Mouse (Mus musculus) c-Kit-positive CD71-positive TER-119-negative erythroid progenitor cells, embryonic 14.5 days (primary cell): ENCODE data around the gene Ahcyl1.
"Not testable (repeated sequence)": the region's sequence is repeated elsewhere in the genome, so short reads cannot be mapped to it uniquely, and the experiment has no call there.

Experiments
- DNase-seq: peaks from one replicate; pipeline ENCODE4 v3.0.0-alpha.2; 2013; ENCODE audit warnings: low read depth

The Ahcyl1 gene

DNA sequence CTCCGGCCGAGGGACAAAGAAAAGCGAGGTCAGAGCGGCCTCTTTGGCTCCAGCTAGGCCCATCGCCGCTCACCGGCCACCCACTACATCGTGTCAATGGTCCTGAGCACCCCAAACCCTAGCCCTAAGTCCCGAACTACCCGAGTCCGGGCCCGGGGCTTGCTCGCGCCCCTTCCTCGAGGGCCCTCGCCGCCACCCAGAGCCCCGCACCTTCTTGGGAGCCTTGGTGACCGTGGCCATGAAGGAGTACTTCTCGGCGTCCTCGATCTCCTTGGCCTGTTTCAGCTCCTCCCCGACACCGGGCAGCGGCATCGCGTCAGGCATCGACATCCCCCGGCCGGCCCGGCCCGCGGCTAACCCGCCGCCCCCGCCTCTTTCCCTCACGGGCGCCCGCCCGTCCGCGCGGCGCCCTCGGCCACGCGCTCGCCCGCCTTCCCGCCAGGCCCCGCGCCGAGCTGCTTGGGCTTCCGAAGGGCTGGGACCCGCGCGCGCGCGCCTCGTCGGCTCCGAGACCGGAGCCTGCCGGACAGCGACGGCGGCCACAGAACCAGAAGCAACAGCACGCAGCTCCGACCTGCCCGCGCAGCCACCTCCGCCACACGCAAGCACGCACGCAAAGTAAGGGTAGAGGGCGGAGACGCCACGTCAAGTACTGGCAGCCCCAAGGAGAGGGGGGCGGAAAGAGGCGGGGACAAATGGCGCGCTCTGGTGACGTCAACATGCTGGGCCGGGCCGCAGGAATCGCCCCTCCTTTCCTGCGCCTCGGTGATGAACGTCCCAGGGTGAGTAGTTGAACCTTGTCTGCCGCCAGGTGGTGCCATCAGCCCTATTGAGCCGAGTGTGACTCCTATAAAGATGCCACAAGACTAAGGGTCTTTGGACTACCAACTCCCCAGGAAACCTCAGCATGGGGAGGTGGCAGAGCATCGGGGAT is at the start of gene Ahcyl1:
Gene Ahcyl1, minus strand, starts transcription at position 613 of the 934 bp plus-strand sequence.
- DNase-seq = peak; percentile 92

DNA sequence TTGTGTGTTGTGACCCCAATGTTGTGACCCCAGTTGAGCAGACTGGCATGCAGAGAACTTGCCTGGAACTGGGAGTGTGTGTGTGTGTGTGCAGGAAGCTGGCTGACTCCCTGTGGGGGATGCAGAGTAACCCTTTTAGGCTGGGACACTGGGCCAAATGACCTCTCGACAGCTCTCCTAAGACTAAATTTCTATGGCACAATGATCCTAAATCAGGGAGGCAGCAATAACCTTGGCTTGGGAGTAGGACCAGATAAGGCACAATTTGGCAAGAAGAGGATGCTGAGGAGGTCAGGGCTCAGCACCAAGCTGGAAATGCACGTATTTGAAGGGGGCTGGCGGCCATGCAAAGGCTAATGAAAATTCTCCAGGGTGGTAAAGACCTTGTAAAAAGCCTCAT is 49.7 kb upstream of the Ahcyl1 start:
- DNase-seq = no peak

DNA sequence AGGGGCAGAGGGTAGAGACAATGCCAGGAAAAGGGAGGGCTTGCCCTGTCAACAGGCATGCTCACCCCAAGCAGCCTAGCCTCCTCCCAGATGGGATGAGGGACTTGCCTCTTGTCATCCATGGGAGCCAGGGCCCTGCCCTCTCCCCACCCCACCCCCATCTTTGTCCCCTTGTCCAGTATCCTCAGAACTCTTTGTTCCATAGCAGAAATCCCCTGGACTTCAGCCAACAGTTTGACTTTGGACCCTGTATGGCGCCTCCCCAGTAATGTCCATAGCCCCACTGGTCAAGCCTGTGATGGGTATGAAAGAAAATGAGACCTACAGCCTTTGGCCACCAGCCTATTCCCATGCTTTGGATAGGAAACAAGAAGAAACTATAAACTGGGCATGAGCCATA is 47.3 kb upstream of the Ahcyl1 start:
- no peak for DNase-seq

DNA sequence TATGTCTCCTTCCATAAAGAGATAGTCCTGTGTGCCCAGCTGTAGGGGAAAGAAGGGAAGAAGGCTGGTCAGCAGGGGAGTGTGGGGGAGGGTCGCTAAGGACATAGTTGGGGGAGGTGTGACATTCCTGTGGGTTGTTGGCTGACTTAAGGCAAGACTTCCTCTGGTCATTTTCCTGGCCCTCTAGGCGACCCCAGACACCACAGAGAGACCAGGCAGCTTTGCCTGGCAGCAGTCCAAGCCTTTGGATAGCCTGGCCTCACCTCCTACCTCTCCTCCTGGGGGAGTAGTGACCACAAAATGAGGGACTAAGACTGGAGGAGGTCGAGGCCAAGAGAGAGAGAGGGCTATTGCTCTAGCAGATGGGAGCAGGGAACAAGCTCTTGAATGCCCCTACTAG is 46.7 kb upstream of the Ahcyl1 start:
- no peak for DNase-seq

DNA sequence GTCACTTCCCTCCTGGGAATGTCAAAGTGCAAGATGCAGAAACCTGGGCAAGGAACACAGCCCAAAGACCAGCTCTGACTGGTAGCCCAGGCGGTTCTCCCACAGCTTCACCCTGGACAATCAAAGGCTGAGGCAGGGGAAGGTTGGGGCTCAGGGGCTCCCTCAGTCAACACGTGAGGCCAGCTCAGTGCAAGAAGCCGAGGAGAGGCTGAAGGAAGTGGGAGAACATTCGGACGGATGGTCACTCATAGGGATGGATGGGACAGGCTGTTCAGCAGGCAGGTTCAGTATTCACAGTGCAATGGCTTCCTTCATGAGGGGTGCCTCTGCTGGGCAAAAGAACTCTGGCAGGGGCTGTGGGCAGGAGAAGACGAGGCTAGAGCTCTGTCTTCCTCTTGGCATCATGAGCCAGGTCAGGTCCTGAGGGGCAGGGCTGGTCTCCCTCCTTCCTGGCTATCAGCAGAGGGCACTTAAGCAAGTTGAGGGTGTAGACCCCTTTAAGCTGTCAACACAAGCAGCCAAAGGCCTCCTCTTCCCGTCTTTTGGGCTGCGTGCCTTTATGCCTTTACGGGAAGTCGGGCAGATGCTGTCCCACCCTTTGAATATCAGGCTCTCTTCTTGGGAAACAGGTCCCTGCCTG is 45.8 kb upstream of the Ahcyl1 start:
- DNase-seq = no peak

DNA sequence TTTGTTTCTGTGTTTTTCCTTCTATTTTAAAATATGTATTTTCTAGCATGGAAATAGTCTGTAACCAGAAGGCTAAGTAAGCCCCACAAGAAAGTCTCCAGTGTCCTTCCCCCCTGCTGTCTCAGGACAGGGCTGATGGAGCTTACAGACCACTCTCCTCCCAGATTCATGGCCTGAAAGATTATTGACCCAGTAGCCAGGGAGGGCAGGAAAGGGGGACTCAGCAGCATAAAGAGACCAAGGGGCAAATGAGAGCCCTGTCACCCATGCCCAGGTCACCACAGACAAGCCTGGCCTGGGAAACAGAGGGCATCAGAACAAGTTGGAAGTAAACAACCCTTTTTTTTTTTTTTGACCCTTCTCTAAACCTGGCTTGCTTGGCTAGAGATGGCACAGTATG is 45.0 kb upstream of the Ahcyl1 start:
- no peak for DNase-seq

DNA sequence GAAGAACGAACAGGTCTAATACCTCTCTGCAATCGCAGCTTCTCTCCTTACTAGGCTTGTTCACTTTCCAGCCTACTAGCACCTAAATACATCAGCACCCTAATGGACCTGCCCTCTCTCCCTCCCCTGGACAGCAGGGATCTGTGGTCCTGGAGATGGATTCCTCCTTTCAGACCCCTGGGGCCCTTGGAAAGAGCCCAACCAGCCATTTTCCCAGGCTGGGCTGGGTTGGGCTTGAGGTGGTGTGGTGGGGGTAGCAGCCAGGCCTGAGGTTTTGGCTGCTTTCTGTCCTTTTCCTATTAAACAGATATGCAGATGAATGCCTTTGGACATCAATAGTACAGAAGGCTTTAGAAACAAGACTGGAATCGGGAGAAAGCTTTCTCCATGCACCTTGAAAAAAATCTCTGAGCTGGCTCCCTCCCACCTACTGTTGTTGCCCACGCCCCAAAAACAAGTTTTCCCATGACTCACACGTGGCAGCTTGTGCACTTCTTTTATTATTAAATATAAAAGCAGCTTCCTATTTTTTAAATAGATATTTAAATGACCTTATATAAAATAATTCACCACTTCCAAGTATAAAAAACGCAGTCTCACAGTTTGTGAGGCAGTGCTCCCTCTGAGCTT is 44.3 kb upstream of the Ahcyl1 start:
- DNase-seq = no peak

DNA sequence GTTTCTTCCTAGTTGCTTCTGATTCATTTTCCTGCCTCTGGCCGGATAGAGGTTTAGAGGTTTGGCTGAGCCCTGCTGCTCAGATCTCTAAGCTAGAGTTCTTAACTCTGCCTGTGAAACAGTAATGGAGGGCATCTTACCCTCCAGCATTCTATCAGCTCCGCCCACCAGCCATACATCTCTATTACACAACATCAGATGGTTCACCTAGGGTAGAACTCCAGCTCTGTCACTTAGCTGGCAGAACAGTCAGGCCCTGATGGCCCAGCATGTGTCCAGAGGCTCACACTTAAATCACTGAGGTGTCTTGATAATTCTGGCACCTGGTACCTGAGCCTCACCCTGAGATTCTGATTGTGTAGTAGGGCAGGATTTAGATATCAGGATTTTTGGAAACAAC is 43.6 kb upstream of the Ahcyl1 start:
- no peak for DNase-seq

DNA sequence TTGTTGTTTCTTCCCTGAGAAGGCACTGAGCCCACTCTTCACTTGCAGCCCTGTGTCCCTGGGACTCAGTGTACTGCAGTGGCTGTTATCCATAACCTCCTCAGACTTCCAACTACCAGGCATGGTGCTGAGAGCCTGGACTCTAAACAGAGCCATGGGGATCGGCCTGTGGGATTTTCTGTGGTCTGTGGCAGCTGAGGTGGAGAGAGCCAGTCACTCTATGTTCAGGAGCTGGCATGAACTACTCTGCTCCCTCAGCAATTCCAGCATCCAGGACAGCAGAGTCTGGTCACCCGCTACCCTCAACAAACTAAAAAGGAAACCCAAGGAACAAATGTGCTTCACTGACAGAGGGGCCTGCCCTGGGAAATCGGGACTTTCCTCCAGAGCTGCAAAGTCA is 43.1 kb upstream of the Ahcyl1 start:
- no peak for DNase-seq

DNA sequence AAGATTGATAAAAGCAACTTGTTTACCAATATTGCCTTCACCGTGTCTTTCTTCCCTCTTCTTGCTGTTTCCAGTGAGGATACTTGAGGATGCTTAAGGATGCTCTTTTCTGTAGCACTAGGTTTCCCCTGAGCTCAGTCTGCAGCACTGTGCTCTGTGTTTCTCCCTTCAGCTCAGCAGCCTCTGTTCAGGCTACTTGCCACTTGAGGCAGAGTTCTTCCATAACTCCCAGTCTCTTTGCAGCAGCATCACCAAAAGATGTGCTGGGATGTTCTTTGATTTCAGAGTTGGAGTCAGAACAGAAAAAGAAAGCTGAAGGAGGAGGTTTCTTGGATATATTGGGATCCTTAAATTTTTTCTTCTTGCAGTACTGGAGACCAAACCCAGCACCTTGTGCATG is 42.3 kb upstream of the Ahcyl1 start:
- DNase-seq = no peak

DNA sequence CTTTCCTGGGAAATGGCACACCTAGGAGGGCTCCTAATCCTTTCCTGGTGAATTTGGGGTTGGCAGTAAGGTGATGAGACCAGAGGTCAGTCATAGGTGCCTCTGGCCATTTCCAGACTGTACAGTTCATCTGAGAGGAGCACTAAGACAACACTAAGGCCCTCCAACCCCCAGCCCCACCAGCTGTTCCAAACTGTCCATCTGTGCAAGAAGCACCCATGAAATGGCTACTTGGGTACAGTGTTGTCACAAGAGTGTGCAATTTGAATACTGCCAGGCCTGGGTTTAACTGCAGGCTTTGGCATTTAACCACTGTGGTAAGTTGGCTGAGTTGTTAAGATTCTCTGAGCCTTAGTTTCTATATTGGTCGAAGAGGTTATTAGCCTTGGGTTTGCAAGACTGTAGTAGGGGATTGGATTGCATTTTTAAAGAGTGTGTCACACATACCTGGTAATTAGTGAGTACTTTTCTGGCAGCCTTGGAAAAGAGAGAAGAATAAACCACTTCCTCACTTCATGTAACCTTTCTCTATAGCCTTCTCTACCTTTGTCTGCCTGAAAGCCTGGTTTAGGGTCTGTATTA is 41.3 kb upstream of the Ahcyl1 start:
- no peak for DNase-seq

DNA sequence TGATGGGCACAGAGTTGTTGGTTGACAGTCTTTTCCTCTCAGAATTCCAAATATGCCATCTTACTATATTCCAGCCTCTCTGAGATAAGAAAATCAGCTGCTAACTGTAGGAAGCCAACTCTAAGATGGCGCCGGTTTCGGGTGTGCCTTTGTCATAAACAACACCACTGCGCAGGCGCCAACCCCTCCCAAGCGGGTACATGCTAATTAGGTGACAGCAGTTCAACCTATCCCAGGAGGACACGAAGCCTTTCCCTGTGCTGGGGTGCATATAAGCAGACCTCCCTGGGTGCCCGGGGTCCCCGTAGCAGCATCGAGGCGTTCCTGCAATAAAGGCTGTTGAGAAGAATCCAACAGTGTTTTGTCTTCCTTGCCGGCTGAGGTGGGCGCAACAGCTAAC is 39.3 kb upstream of the Ahcyl1 start:
- not testable (repeated sequence) for DNase-seq

DNA sequence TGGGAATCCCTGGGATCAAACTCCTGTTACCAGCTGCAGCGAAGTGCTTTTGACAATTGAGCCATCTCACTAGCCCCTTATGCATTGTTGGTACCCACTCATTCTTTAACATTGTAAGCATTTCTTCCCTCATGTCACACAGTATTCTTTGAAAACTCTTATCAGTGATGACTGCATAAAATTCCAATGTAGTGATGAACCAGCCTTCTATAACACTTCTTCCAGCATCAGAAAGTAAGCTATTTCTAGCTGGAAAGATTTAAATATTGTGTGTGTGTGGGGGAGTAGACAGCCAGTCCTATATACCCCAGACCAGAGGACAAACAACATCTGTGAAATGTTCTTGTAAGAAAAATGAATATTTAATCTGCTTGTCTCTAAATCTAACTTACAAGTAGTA is 37.0 kb upstream of the Ahcyl1 start:
- DNase-seq = no peak

DNA sequence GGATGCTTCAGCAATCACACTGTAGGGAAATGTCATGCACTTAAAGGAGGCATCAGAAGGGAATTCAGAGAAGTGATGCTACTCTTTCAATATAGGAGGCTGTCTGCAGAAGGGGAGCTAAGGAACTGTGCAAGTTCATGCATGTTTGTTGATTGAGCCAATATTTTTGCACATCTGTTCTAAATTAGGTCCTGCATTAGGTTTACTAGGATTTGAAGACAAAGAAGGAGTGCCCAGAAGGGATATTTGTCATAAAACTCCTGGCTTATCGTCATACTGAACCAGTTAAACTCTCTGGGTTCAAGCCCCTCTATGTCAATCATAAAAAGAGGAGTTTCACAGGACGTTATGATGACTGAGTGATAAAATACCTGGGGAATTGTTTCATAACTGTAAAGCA is 33.9 kb upstream of the Ahcyl1 start:
- no peak for DNase-seq

DNA sequence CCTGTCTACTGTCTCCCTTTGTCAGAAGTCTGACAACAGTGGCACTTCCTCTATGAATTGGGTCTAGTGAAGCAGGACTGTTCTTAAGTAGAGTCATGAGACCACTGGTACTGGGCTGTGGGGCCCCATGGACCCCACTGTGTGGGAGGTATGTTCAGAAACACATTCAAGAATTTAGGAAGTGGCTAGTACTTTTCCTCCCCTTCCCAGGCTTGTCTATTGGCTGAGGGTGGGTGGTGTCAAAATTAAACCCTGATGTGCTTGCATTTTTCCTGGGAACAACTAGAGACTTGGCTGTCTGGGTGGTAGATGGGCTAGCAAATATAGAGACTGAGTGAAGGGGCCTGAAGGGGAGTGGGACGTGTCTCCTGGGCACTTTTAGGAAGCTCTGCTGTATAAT is 32.1 kb upstream of the Ahcyl1 start:
- DNase-seq = no peak

DNA sequence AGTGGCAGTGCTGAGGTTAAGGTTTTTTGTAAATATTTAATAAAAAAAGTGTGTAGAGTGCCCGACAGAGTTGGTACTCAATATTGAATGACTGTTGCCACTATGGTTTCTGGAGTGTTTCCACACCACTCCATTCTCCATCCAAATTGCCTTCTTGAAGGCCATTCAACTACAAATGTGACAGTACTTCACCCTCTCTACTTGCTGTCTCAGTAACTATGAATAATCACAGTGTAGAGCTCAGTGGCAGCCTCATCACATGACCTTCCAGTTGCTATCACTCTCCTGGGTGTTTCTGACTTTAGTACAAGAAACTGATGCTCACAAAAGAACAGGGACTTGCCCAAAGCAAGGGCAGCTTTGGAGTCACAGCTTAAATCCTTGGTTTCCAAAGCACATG is 19.6 kb upstream of the Ahcyl1 start:
- DNase-seq = no peak

DNA sequence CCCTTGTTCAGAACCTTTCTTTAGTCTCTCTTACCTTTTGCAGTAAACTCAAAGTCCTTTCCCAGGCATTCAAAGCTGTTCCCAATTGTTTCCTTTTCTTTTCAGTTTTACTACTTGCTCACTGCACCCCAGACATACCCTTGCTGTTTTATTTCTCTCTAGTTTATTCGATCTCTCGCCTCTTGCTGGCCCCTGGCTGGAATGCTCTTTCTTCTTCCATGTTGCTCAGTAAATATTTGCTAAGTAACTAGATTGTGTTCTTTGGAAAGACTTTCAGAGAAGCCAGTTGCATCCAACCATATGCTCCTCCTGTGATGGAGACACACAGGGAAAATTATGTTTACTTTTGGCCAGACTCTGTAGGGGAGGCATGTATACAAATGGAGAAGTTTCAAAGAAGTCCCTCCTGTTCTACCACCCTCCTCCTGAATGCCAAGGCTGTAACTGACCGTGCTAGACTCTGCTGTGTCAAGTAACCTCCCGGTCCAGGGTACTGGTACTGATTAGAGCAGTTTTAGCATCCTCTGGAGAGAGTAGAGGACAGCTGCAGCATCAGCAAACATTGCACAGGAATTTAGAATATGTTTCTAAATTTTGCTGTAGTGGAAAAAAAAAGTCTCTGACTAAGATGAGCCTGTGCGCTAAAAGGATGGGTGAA is 18.0 kb upstream of the Ahcyl1 start:
- DNase-seq = no peak

DNA sequence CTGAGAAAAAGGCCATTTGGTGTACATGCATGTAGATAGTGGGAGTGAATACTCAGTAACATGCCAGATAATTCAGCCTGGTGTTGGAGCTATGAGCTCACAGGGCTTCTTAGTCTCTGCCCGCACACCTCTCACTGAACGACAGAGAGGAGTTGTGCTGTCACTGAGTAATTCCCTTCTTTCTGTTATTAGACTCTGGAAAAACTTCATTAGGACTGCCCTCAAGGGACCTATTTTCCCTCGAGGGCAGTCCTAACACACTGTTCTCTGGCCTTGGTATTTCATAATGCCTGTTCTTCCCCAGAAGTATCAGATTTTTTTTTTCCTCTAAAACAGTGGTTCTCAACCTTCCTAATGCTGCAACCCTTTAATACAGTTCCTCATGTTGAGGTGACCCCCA is 15.7 kb upstream of the Ahcyl1 start:
- DNase-seq = no peak

DNA sequence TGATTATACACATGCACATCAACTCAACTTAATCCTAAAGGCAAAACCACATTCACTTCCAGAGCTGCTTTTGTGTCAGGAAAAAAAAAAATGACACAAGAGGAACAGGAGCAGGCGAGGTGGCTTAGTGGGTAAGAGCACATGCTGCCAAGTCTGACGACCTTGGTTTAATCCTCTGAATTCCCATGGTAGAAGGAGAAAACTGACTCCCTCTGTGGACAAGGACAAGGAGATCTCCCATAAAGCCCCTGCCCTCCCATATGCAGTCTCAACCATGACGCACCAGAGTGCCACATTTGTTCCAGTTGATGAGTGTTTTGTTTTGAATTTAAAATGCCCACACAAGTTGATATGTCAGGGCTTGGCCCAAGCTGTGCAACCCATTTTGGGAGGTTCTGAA is 12.8 kb upstream of the Ahcyl1 start:
- no peak for DNase-seq

DNA sequence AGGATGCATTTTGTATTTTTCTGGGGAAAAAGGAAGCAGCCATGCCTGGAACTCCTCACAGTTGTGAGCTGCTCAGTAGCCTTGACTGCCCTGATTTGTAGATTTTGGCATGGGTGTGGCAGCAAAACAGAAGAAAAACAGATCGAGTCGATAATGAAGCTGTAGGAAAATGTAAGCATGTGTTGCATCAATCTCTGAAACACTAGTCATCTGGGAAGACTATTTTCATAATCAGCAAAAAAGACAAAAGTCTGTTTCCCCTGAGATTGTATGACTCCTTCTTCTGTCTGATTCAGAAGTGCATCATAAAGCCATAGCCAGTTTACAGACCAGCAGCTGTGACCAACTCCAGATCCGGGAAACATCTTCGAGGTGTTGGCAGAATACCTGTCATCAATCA is 10.9 kb upstream of the Ahcyl1 start:
- DNase-seq = no peak

DNA sequence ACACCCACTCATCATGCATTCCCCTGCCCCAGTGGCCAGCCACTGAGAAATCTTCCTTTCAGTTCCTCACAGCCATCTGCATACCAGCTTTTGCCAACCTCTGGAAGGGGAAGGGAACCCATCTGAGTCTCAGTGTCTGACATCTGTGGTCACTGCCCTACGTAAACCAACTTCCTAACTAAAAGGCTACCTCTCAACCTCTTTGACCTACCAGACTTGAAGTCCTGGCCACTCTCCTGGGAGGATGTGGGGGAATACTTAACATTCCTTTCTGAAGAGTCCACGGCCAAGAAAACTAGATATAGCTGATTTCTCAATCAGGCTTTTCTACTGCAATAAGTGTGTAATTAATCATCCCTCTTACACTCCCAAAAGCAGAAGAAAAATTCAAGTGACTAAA is 9.8 kb upstream of the Ahcyl1 start:
- DNase-seq = no peak

DNA sequence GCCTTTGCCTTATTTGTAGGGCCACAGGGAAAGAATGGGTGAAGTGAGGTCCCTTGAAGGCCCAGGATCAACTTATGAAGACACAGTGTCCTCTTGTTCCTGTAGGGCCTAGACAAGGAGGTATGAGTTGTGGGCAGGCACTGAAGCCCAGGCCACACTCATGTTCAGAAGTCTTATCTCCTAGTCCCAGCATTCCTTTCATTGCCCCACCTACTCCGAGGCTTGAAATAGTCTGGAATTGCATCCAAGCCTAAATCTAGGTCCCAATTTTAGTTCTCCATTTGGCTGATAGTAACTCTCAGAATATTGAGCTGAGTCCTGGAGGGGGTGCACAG is 8.0 kb upstream of the Ahcyl1 start:
- DNase-seq = no peak
